Mouse (Mus musculus): ENCODE data around the gene Zfp276.

DNA sequence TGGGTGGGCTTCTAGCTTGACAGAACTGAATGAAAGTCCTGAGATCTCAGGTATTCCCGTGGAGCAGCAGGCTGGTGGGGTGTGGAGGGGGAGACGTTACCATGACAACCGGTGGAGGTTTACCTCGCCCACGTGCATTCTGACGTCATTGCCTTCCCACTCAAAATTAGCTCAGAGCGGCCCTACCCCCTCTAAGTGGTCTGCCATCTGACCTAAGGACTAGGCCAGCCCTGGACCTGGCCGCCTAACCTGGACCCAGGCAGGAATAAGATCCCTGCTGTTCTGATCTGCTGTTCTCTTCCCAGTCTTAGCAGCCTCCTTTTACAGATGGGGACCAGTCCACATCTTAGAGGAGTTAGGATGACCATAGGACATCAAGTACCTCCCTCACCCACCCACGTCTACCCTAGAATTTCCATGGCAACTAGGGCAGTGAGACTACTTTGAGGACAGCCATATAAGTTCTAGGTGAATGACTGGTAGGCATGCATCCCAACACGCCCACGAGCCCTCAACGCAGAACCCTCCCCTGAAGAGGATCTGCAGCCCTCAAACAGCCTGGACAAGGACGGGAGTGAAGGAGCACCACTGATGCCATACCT is 19.0 kb upstream of the Zfp276 start:
- TF ChIP-seq CTCF (IDR thresholded peaks at IDR 0.05; ENCODE audit: low read depth) (no peak), EP300 (optimal IDR thresholded peaks at IDR 0.05) (no peak)
